Mouse (Mus musculus) liver, postnatal 0 days (tissue): ENCODE results near the gene Dkk1.

Source experiments
- CTCF ChIP-seq: sonication (generic); IDR thresholded peaks from 2 replicates; pipeline ENCODE4 v1.5.1; 2016; ENCODE audit warnings: antibody characterized with exemption, low read depth
- EP300 ChIP-seq: IDR thresholded peaks from 2 replicates; pipeline ENCODE4 v1.6.1; 2016; ENCODE audit warnings: antibody characterized with exemption, low read depth, mild to moderate bottlenecking

DNA sequence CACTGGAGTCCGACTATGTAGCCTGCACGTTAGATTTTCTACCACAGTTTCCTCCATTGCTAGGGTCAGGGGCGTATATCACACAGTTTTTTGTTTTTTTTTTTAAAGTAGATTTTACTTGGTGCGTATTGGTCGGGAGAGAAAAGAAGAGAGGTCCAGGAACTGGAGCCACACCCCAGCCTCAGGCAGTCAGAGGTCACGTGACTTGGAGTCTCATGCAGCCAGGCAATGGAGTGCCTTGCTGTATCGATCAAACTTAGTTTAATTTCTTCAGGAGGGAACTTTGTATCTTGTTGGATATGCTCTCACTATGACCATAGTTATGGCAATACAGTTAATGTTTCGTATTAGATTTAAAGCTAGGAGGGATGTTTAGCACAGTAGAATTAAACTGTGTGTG lies 2.8 kb upstream of the Dkk1 start:
- TF ChIP-seq EP300, result no peak
- TF ChIP-seq CTCF, result no peak
